Mouse (Mus musculus): ENCODE data around the gene Mgat4e. TPM values are rescaled to one million over a fixed set of nuclear protein-coding genes. Genes with fewer than 3 reads are reported as not detected.

Gene Mgat4e
- total and polyA plus RNA-seq, 3 experiments = 0.08 to 0.17 TPM; not detected in 1

DNA sequence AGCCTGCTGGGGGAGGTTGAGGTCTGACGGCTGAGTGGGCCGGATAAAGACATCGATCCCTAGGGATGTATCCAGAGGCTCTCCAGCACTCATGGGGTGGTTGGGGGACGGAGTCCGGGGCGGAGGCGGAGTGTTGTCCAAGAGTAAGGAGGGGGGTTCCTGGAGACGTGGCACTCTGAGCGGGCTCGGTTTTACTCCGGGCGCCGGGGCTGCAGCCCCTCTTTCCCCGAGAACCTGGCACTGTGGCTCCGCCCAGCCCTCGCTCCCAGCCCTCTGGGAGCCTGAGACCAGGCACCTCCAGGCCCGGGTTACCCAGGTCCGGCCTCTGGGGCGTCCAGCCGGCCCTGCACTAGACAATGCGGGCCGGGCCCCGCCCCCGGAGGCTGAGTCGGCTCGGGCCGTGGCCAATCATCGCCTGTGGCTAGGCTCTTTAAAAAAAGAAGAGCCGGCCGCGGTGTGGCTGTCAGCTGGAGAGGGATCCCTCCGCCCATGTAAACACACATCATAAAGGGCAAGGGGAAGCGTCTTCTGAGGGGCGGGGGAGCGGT is 7.3 kb upstream of the Mgat4e start:
- Histone ChIP-seq H3K9me3 (replicated peaks; ENCODE audit: insufficient read depth, low read length) (no peaks in the 10 kb centered on the region), H3K9ac (ENCODE audit: control insufficient read depth, low read depth, low read length, poor library complexity, severe bottlenecking) (peak overlapping the region; percentile 88), H3K36me3 (ENCODE audit: control insufficient read depth in 1 of 2, insufficient read depth in 2 of 2, low read length in 2 of 2) (peaks cover 0 to 8% of the 10 kb centered on the region in 2 experiments; a peak in 2 of 4 replicates), H3K79me2 (ENCODE audit: control insufficient read depth, insufficient read depth, low read length, poor library complexity) (peaks cover 20% of the 10 kb centered on the region), H3K4me1 (ENCODE audit: control insufficient read depth in 1 of 2, insufficient read depth in 2 of 2, low read length in 2 of 2) (peaks cover 8 to 27% of the 10 kb centered on the region in 2 experiments), H3K4me3 (ENCODE audit: control insufficient read depth in 1 of 2, insufficient read depth in 1 of 2, low read depth in 2 of 2, low read length in 2 of 2) (peak overlapping the region; percentile 87 to 91), H3K27ac (ENCODE audit: control insufficient read depth, low read depth, low read length) (peak overlapping the region; percentile 42), H3K27me3 (ENCODE audit: control insufficient read depth in 1 of 2, insufficient read depth in 2 of 2, low read length in 2 of 2) (no peaks in the 10 kb centered on the region)
- DNase-seq (ENCODE audit: low read depth, low spot score) = peak; percentile 97
- peak; percentile 58; the same call in 1 of the 2 replicates for TF ChIP-seq TBP (IDR thresholded peaks at IDR 0.05; ENCODE audit: low read depth, low read length)
- peak; percentile 84 for TF ChIP-seq KAT2A (conservative IDR thresholded peaks at IDR 0.05; ENCODE audit: low read depth, low read length)
- 0 out of 6 replicates have a peak, but pooled peaks of 1 of the 3 experiments have one; percentile 6 for TF ChIP-seq CTCF (IDR thresholded peaks at IDR 0.05 in 2 of 3, conservative IDR thresholded peaks at IDR 0.05 in 1 of 3; ENCODE audit: control insufficient read depth in 1 of 3, insufficient read depth in 1 of 3, low read depth in 2 of 3, low read length in 3 of 3, poor library complexity in 1 of 3, severe bottlenecking in 1 of 3)
- peak; percentile 97 for TF ChIP-seq ETS1 (IDR thresholded peaks at IDR 0.05; ENCODE audit: low read depth, low read length)
- TF ChIP-seq RAD21 (IDR thresholded peaks at IDR 0.05; ENCODE audit: low read depth, low read length) = no peak
- TF ChIP-seq ZNF384 (IDR thresholded peaks at IDR 0.05; ENCODE audit: low read depth, low read length) = peak; percentile 65; the same call in 1 of the 2 replicates
- peak; percentile 98 for TF ChIP-seq MAZ (IDR thresholded peaks at IDR 0.05; ENCODE audit: low read depth, low read length)
- no peak for TF ChIP-seq GATA1 (IDR thresholded peaks at IDR 0.05; ENCODE audit: low read depth, low read length)
- no peak for TF ChIP-seq JUND (IDR thresholded peaks at IDR 0.05; ENCODE audit: low read depth, low read length)
- TF ChIP-seq POLR2AphosphoS5 (IDR thresholded peaks at IDR 0.05; ENCODE audit: borderline replicate concordance, low read depth, low read length) = no peak
- 0 out of 2 replicates have a peak, but pooled peaks have one; percentile 40 for TF ChIP-seq MYC (IDR thresholded peaks at IDR 0.05; ENCODE audit: low read depth, low read length)
- peak; percentile 95 for TF ChIP-seq MAX (IDR thresholded peaks at IDR 0.05; ENCODE audit: low read length)
- peak; percentile 61 to 78; a peak in 3 of 4 replicates for TF ChIP-seq POLR2A (IDR thresholded peaks at IDR 0.05; ENCODE audit: control insufficient read depth in 1 of 2, insufficient read depth in 1 of 2, low read depth in 1 of 2, low read length in 2 of 2, poor library complexity in 1 of 2)
- 0 out of 4 replicates have a peak, but pooled peaks of 1 of the 2 experiments have one; percentile 26 for TF ChIP-seq EP300 (IDR thresholded peaks at IDR 0.05; ENCODE audit: low read depth in 1 of 2, low read length in 2 of 2)
- TF ChIP-seq POLR2AphosphoS2 (IDR thresholded peaks at IDR 0.05; ENCODE audit: low read length) = peak; percentile 50; the same call in 1 of the 2 replicates
- peak; percentile 56 for TF ChIP-seq CHD2 (IDR thresholded peaks at IDR 0.05; ENCODE audit: low read length)
- peak; percentile 98 for TF ChIP-seq MXI1 (IDR thresholded peaks at IDR 0.05; ENCODE audit: low read depth, low read length)
- TF ChIP-seq MAFK (IDR thresholded peaks at IDR 0.05; ENCODE audit: borderline replicate concordance, low read depth, low read length) = peak; percentile 63; the same call in 1 of the 2 replicates
- TF ChIP-seq ELF1 (IDR thresholded peaks at IDR 0.05; ENCODE audit: low read depth, low read length) = peak; percentile 60; the same call in 1 of the 2 replicates
- peak; percentile 80 for TF ChIP-seq HCFC1 (IDR thresholded peaks at IDR 0.05; ENCODE audit: low read depth, low read length)
- peak; percentile 65 for TF ChIP-seq TCF12 (IDR thresholded peaks at IDR 0.05; ENCODE audit: low read depth, low read length)
- peak; percentile 66 for TF ChIP-seq ZMIZ1 (IDR thresholded peaks at IDR 0.05; ENCODE audit: low read depth, low read length)
- TF ChIP-seq SMC3 (IDR thresholded peaks at IDR 0.05; ENCODE audit: low read depth, low read length) = peak; percentile 22; the same call in 1 of the 2 replicates
- TF ChIP-seq ZC3H11A (IDR thresholded peaks at IDR 0.05; ENCODE audit: low read depth, low read length) = no peak
- peak; percentile 100 for TF ChIP-seq SIN3A (IDR thresholded peaks at IDR 0.05; ENCODE audit: low read length)
- no peak for TF ChIP-seq TAL1 (IDR thresholded peaks at IDR 0.05; ENCODE audit: low read length)
- TF ChIP-seq USF1 (IDR thresholded peaks at IDR 0.05; ENCODE audit: low read depth, low read length) = peak; percentile 48
- peak; percentile 57 for TF ChIP-seq NELFE (IDR thresholded peaks at IDR 0.05; ENCODE audit: low read depth, low read length)

Data from MEL (cell line).